Mouse (Mus musculus) CD4-positive helper T cell, adult 2 months (primary cell): Measurements from ENCODE around the gene Vipr1.

ENCODE experiments used
- DNase-seq: peaks from one replicate; pipeline ENCODE4 v3.0.0-alpha.2; 2012; ENCODE audit warnings: low read depth, missing footprints, low spot score

The Vipr1 gene

GRCm38 (mm10) chr9:121718792-121719318, 76.3 kb downstream of the Vipr1 start, which contains the start of gene Nktr:
Gene Nktr (plus strand): TSS chr9:121719169.
- peak; percentile 99 for DNase-seq

- DNase-seq, result peak; percentile 76
Observed at GRCm38 (mm10) chr9:121719347-121720331, 77.1 kb downstream of the Vipr1 start.
